Mouse (Mus musculus) liver, postnatal 0 days (tissue): ENCODE data around the gene Jmy.

ENCODE experiments used
- CTCF ChIP-seq: sonication (generic); IDR thresholded peaks from 2 replicates; pipeline ENCODE4 v1.5.1; 2016; ENCODE audit warnings: antibody characterized with exemption, low read depth
- EP300 ChIP-seq: IDR thresholded peaks from 2 replicates; pipeline ENCODE4 v1.6.1; 2016; ENCODE audit warnings: antibody characterized with exemption, low read depth, mild to moderate bottlenecking

DNA sequence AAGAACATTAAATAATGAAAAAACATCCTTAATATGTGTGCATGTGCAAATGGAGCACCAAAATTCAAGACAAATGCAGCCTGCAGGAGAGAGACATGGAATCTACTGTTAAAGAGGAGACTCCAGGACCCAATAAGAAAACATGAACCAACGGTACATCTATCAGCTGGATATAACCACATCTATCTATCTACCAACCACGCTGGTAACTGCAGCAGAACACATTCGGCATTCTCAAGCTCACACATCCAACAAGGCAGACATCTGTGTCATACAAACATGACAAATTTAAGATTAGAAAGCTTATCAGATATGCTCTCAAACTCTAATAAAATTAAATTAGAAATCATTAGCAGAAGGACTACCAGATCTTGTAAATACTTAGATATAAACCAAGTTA is 21.3 kb downstream of the Jmy start:
- TF ChIP-seq CTCF: no peak
- no peak for TF ChIP-seq EP300
